Mouse (Mus musculus) midbrain, embryonic 15.5 days (tissue): ENCODE measurements at regions not wholly inside any gene's neighbourhood (a gene's known extent, or its start where the extent isn't known, plus 50 kb on each side); places are given as distances from the start of the nearest gene placed in this dataset.

ENCODE experiments used
- ATAC-seq: fragments of 200-750 bp; cut with Nextera tagmentation; replicated peaks from 2 replicates; pipeline ENCODE4 v1.8.0; 2017; ENCODE audit warnings: moderate TSS enrichment
- H3K27ac ChIP-seq: fragments of 300-500 bp; sonication (generic); 2 replicates; pipeline ENCODE4 v1.5.1; 2015; ENCODE audit warnings: mild to moderate bottlenecking, inconsistent platforms
- H3K27me3 ChIP-seq: fragments of 300-500 bp; sonication (generic); replicated peaks from 2 replicates; pipeline ENCODE4 v1.6.1; 2015; ENCODE audit warnings: inconsistent platforms
- H3K36me3 ChIP-seq: fragments of 300-500 bp; sonication (generic); replicated peaks from 2 replicates; pipeline ENCODE4 v1.6.1; 2015; ENCODE audit warnings: inconsistent platforms
- H3K4me1 ChIP-seq: fragments of 300-500 bp; sonication (generic); 2 replicates; pipeline ENCODE4 v1.6.1; 2015; ENCODE audit warnings: inconsistent platforms
- H3K4me2 ChIP-seq: fragments of 300-500 bp; sonication (generic); 2 replicates; pipeline ENCODE4 v1.6.1; 2015; ENCODE audit warnings: inconsistent platforms, mild to moderate bottlenecking, moderate library complexity
- H3K4me3 ChIP-seq: fragments of 300-500 bp; sonication (generic); 2 replicates; pipeline ENCODE4 v1.5.1; 2015; ENCODE audit warnings: mild to moderate bottlenecking, inconsistent platforms
- H3K9ac ChIP-seq: fragments of 300-500 bp; sonication (generic); 2 replicates; pipeline ENCODE4 v1.6.1; 2015; ENCODE audit warnings: mild to moderate bottlenecking, inconsistent platforms
- H3K9me3 ChIP-seq: fragments of 300-500 bp; sonication (generic); 2 replicates; pipeline ENCODE4 v1.6.1; 2016; ENCODE audit warnings: inconsistent platforms
- WGBS: fragments of 180-500 bp; shearing (Covaris S2); methylation state at CpG from one replicate; pipeline ENCODE4 v1.1.7; 2015; ENCODE audit warnings: mixed read lengths; 5-methylcytosine and 5-hydroxymethylcytosine counted together

GRCm38 (mm10) chr12:12601362-12601761, 339.4 kb downstream of the Fam49a start:
- H3K27ac ChIP-seq, result no peak overlapping the region
- no peak overlapping the region for H3K4me3 ChIP-seq
- H3K36me3 ChIP-seq, result no peaks in the 10 kb centered on the region
- WGBS, result 62% methylated on average over 2 of the region's 2 CpGs
- no peaks in the 10 kb centered on the region for H3K4me1 ChIP-seq
- H3K9me3 ChIP-seq, result no peaks in the 10 kb centered on the region
- no peak overlapping the region for H3K9ac ChIP-seq
- no peaks in the 10 kb centered on the region for H3K27me3 ChIP-seq
- H3K4me2 ChIP-seq, result no peak overlapping the region
- no peak for ATAC-seq

GRCm38 (mm10) chr12:12595399-12595798, 333.5 kb downstream of the Fam49a start:
- no peaks in the 10 kb centered on the region for H3K27me3 ChIP-seq
- no peak overlapping the region for H3K4me3 ChIP-seq
- H3K9me3 ChIP-seq, result no peaks in the 10 kb centered on the region
- no peak for ATAC-seq
- no peak overlapping the region for H3K4me2 ChIP-seq
- H3K36me3 ChIP-seq, result no peaks in the 10 kb centered on the region
- WGBS, result 88% methylated on average over 3 of the region's 3 CpGs
- no peak overlapping the region for H3K27ac ChIP-seq
- peaks cover 15% of the 10 kb centered on the region for H3K4me1 ChIP-seq
- H3K9ac ChIP-seq, result no peak overlapping the region

GRCm38 (mm10) chr12:12594567-12594966, 332.6 kb downstream of the Fam49a start:
- peaks cover 15% of the 10 kb centered on the region for H3K4me1 ChIP-seq
- no peaks in the 10 kb centered on the region for H3K36me3 ChIP-seq
- no peak overlapping the region for H3K9ac ChIP-seq
- WGBS, result 88% methylated on average over 3 of the region's 3 CpGs
- no peak overlapping the region for H3K27ac ChIP-seq
- no peak for ATAC-seq
- H3K27me3 ChIP-seq, result no peaks in the 10 kb centered on the region
- H3K4me3 ChIP-seq, result no peak overlapping the region
- no peak overlapping the region for H3K4me2 ChIP-seq
- no peaks in the 10 kb centered on the region for H3K9me3 ChIP-seq

GRCm38 (mm10) chr12:12593343-12593742, 331.4 kb downstream of the Fam49a start:
- peaks cover 15% of the 10 kb centered on the region for H3K4me1 ChIP-seq
- no peaks in the 10 kb centered on the region for H3K9me3 ChIP-seq
- no peak overlapping the region for H3K9ac ChIP-seq
- no peak overlapping the region for H3K4me2 ChIP-seq
- H3K36me3 ChIP-seq, result no peaks in the 10 kb centered on the region
- WGBS, result 91% methylated on average over 2 of the region's 2 CpGs
- H3K27ac ChIP-seq, result no peak overlapping the region
- ATAC-seq, result no peak
- no peaks in the 10 kb centered on the region for H3K27me3 ChIP-seq
- no peak overlapping the region for H3K4me3 ChIP-seq

- no peaks in the 10 kb centered on the region for H3K9me3 ChIP-seq
- ATAC-seq, result peak; percentile 95
- H3K27ac ChIP-seq, result peak overlapping the region; percentile 83
- H3K4me2 ChIP-seq, result no peak overlapping the region
- no peaks in the 10 kb centered on the region for H3K36me3 ChIP-seq
- no peaks in the 10 kb centered on the region for H3K27me3 ChIP-seq
- 38% methylated on average over 8 of the region's 8 CpGs for WGBS
- H3K9ac ChIP-seq, result no peak overlapping the region
- H3K4me3 ChIP-seq, result no peak overlapping the region
- peaks cover 15% of the 10 kb centered on the region for H3K4me1 ChIP-seq
These were observed 328.9 kb downstream of the Fam49a start for GRCm38 (mm10) chr12:12590753-12591291.

GRCm38 (mm10) chr12:12588771-12589370, 326.9 kb downstream of the Fam49a start:
- Histone ChIP-seq H3K9ac (no peak overlapping the region), H3K27ac (no peak overlapping the region), H3K9me3 (no peaks in the 10 kb centered on the region), H3K4me3 (no peak overlapping the region), H3K27me3 (no peaks in the 10 kb centered on the region), H3K4me1 (peaks cover 15% of the 10 kb centered on the region), H3K36me3 (no peaks in the 10 kb centered on the region), H3K4me2 (no peak overlapping the region)
- no peak for ATAC-seq
- 94% methylated on average over 5 of the region's 5 CpGs for WGBS

GRCm38 (mm10) chr12:12586436-12586835, 324.5 kb downstream of the Fam49a start:
- Histone ChIP-seq H3K9me3 (no peaks in the 10 kb centered on the region), H3K27me3 (no peaks in the 10 kb centered on the region), H3K4me2 (no peak overlapping the region), H3K4me1 (peaks cover 17% of the 10 kb centered on the region), H3K9ac (no peak overlapping the region), H3K36me3 (no peaks in the 10 kb centered on the region), H3K27ac (no peak overlapping the region), H3K4me3 (no peak overlapping the region)
- 87% methylated on average over 6 of the region's 6 CpGs for WGBS
- ATAC-seq, result no peak

GRCm38 (mm10) chr12:12581271-12582186, 319.6 kb downstream of the Fam49a start:
- peak; percentile 64 for ATAC-seq
- no peak overlapping the region for H3K9ac ChIP-seq
- no peak overlapping the region for H3K4me3 ChIP-seq
- 6% methylated on average over 19 of the region's 19 CpGs for whole genome bisulfite sequencing
- H3K27me3 ChIP-seq, result no peaks in the 10 kb centered on the region
- H3K4me1 ChIP-seq, result peaks cover 20% of the 10 kb centered on the region
- H3K27ac ChIP-seq, result no peak overlapping the region
- H3K4me2 ChIP-seq, result 0 out of 2 replicates have a peak overlapping the region, but pooled peaks have one; percentile 7
- H3K36me3 ChIP-seq, result no peaks in the 10 kb centered on the region
- H3K9me3 ChIP-seq, result no peaks in the 10 kb centered on the region

- no peak overlapping the region for H3K27ac ChIP-seq
- peaks cover 20% of the 10 kb centered on the region for H3K4me1 ChIP-seq
- H3K9ac ChIP-seq, result no peak overlapping the region
- H3K4me2 ChIP-seq, result no peak overlapping the region
- no peak overlapping the region for H3K4me3 ChIP-seq
- H3K36me3 ChIP-seq, result no peaks in the 10 kb centered on the region
- no peaks in the 10 kb centered on the region for H3K9me3 ChIP-seq
- H3K27me3 ChIP-seq, result no peaks in the 10 kb centered on the region
- 1% methylated on average over 8 of the region's 8 CpGs for WGBS
- ATAC-seq, result peak; percentile 37; the same call in 1 of the 2 replicates
These were observed 318.8 kb downstream of the Fam49a start for GRCm38 (mm10) chr12:12580763-12581178.

- Histone ChIP-seq H3K36me3 (no peaks in the 10 kb centered on the region), H3K9me3 (no peaks in the 10 kb centered on the region), H3K4me1 (peaks cover 20% of the 10 kb centered on the region), H3K27ac (no peak overlapping the region), H3K27me3 (no peaks in the 10 kb centered on the region), H3K4me3 (no peak overlapping the region), H3K9ac (no peak overlapping the region), H3K4me2 (no peak overlapping the region)
- no peak for ATAC-seq
- WGBS, result 59% methylated on average over 7 of the region's 7 CpGs
These were observed 316.3 kb downstream of the Fam49a start for GRCm38 (mm10) chr12:12578278-12578677.

GRCm38 (mm10) chr12:12570563-12571251, 308.8 kb downstream of the Fam49a start:
- 90% methylated on average over 7 of the region's 7 CpGs for WGBS
- Histone ChIP-seq H3K27me3 (no peaks in the 10 kb centered on the region), H3K27ac (no peak overlapping the region), H3K9me3 (no peaks in the 10 kb centered on the region), H3K9ac (no peak overlapping the region), H3K4me1 (no peaks in the 10 kb centered on the region), H3K4me2 (no peak overlapping the region), H3K36me3 (no peaks in the 10 kb centered on the region), H3K4me3 (no peak overlapping the region)
- no peak for ATAC-seq

GRCm38 (mm10) chr12:12567734-12568104, 305.8 kb downstream of the Fam49a start:
- ATAC-seq, result no peak
- no peaks in the 10 kb centered on the region for H3K9me3 ChIP-seq

More at GRCm38 (mm10) chr12:12567734-12568104, 305.8 kb downstream of the Fam49a start:
- no peak overlapping the region for H3K4me3 ChIP-seq
- no peaks in the 10 kb centered on the region for H3K36me3 ChIP-seq
- H3K4me1 ChIP-seq, result no peaks in the 10 kb centered on the region
- WGBS, result 91% methylated on average over 3 of the region's 3 CpGs
- no peak overlapping the region for H3K4me2 ChIP-seq
- H3K27ac ChIP-seq, result no peak overlapping the region
- no peaks in the 10 kb centered on the region for H3K27me3 ChIP-seq
- H3K9ac ChIP-seq, result no peak overlapping the region
